Mouse (Mus musculus) CH12.LX (cell line): ENCODE data around the gene Tctn1. TPM values are rescaled to one million over a fixed set of nuclear protein-coding genes. Genes with fewer than 3 reads are reported as not detected.
A peak's percentile ranks its signal among the peaks of the same experiment; 100 is the strongest.

Experiments
- DNase-seq: peaks from one replicate; pipeline ENCODE4 v3.0.0-alpha.2; 2013; ENCODE audit errors: extremely low read depth
- H3K27ac ChIP-seq: 2 replicates; pipeline ENCODE4 v1.5.1; 2012; ENCODE audit warnings: low read depth, mild to moderate bottlenecking, control low read depth, moderate library complexity; ENCODE audit not compliant: insufficient read depth
- H3K27me3 ChIP-seq: replicated peaks from 2 replicates; pipeline ENCODE3; 2012; ENCODE audit warnings: inconsistent platforms
- H3K36me3 ChIP-seq, 2 experiments: replicated peaks in 1 of 2; 2 replicates each; pipeline versions ENCODE3 to v1.6.1; 2012; ENCODE audit warnings: inconsistent platforms in 1 of 2, low read length in 1 of 2, mild to moderate bottlenecking in 1 of 2, mixed read lengths in 1 of 2, moderate library complexity in 1 of 2; ENCODE audit not compliant: control insufficient read depth in 1 of 2, insufficient read depth in 1 of 2
- H3K4me1 ChIP-seq, 2 experiments: 2 replicates each; pipeline ENCODE4 v1.6.1; 2012; ENCODE audit warnings: inconsistent platforms in 1 of 2, moderate library complexity in 1 of 2; ENCODE audit not compliant: insufficient read depth in 2 of 2, control insufficient read depth in 1 of 2
- H3K4me2 ChIP-seq: 2 replicates; pipeline ENCODE4 v1.6.1; 2012; ENCODE audit warnings: low read depth, mild to moderate bottlenecking, control low read depth; ENCODE audit not compliant: poor library complexity, insufficient read depth, severe bottlenecking
- H3K4me3 ChIP-seq, 3 experiments: fragments of 150-350 bp in 1 of 3; sonication (generic) in 1 of 3; replicated peaks in 1 of 3; 2 replicates each; pipeline versions ENCODE3 to v1.5.1; 2011 to 2012; ENCODE audit warnings: low read depth in 2 of 3, low read length in 2 of 3, mild to moderate bottlenecking in 2 of 3, moderate library complexity in 2 of 3, control low read depth in 1 of 3, improper control_type of control experiment in 1 of 3, inconsistent platforms in 1 of 3, mixed read lengths in 1 of 3; ENCODE audit not compliant: poor library complexity in 1 of 3
- H3K79me2 ChIP-seq: replicated peaks from 2 replicates; pipeline ENCODE4 v1.6.1; 2012; ENCODE audit warnings: mild to moderate bottlenecking, moderate library complexity; ENCODE audit not compliant: control insufficient read depth, poor library complexity, insufficient read depth, severe bottlenecking; ENCODE audit errors: extremely low read depth
- H3K9ac ChIP-seq: 2 replicates; pipeline ENCODE4 v1.6.1; 2012; ENCODE audit warnings: low read depth, mild to moderate bottlenecking, control low read depth, moderate library complexity; ENCODE audit not compliant: insufficient read depth
- H3K9me3 ChIP-seq: replicated peaks from 2 replicates; pipeline ENCODE3; 2012; ENCODE audit warnings: low read length, inconsistent platforms, mixed read lengths
- CHD1 ChIP-seq: IDR thresholded peaks from 2 replicates; pipeline ENCODE4 v1.6.1; 2012; ENCODE audit warnings: low read depth, low read length, improper control_type of control experiment, inconsistent platforms
- CHD2 ChIP-seq: IDR thresholded peaks from 2 replicates; pipeline ENCODE4 v1.6.1; 2011; ENCODE audit warnings: low read length, improper control_type of control experiment
- CTCF ChIP-seq, 2 experiments: IDR thresholded peaks in 1 of 2; conservative IDR thresholded peaks in 1 of 2; 2 replicates each; pipeline ENCODE4 v1.5.1; 2011 to 2012; ENCODE audit warnings: low read depth in 2 of 2, low read length in 2 of 2, improper control_type of control experiment in 1 of 2, inconsistent platforms in 1 of 2, mild to moderate bottlenecking in 1 of 2, moderate library complexity in 1 of 2
- ELF1 ChIP-seq: IDR thresholded peaks from 2 replicates; pipeline ENCODE4 v1.6.1; 2014; ENCODE audit warnings: low read depth, mild to moderate bottlenecking, inconsistent platforms, low read length, improper control_type of control experiment
- HCFC1 ChIP-seq: IDR thresholded peaks from 2 replicates; pipeline ENCODE4 v1.6.1; 2012; ENCODE audit warnings: low read depth, mild to moderate bottlenecking, inconsistent platforms, low read length, improper control_type of control experiment
- IRF4 ChIP-seq: IDR thresholded peaks from 2 replicates; pipeline ENCODE4 v1.6.1; 2014; ENCODE audit warnings: low read depth, mild to moderate bottlenecking, inconsistent platforms, low read length, improper control_type of control experiment
- JUN ChIP-seq: IDR thresholded peaks from 2 replicates; pipeline ENCODE4 v1.6.1; 2011; ENCODE audit warnings: low read depth, mild to moderate bottlenecking, low read length, improper control_type of control experiment, moderate library complexity; ENCODE audit not compliant: insufficient read depth
- MAX ChIP-seq: IDR thresholded peaks from 2 replicates; pipeline ENCODE4 v1.6.1; 2011; ENCODE audit warnings: low read length, improper control_type of control experiment
- MAZ ChIP-seq: IDR thresholded peaks from 2 replicates; pipeline ENCODE4 v1.6.1; 2012; ENCODE audit warnings: low read depth, mild to moderate bottlenecking, inconsistent platforms, low read length, improper control_type of control experiment, moderate library complexity
- NELFE ChIP-seq: IDR thresholded peaks from 2 replicates; pipeline ENCODE4 v1.6.1; 2011; ENCODE audit warnings: low read depth, low read length, improper control_type of control experiment
- PAX5 ChIP-seq: IDR thresholded peaks from 2 replicates; pipeline ENCODE4 v1.6.1; 2012; ENCODE audit warnings: low read length, inconsistent platforms, mixed read lengths
- POLR2AphosphoS2 ChIP-seq: IDR thresholded peaks from 2 replicates; pipeline ENCODE4 v1.6.1; 2011; ENCODE audit warnings: low read depth, low read length, improper control_type of control experiment
- TBP ChIP-seq: conservative IDR thresholded peaks from 2 replicates; pipeline ENCODE4 v1.6.1; 2011; ENCODE audit warnings: low read depth, low read length, improper control_type of control experiment
- TCF12 ChIP-seq: IDR thresholded peaks from 2 replicates; pipeline ENCODE4 v1.6.1; 2014; ENCODE audit warnings: low read depth, mild to moderate bottlenecking, inconsistent platforms, low read length, improper control_type of control experiment
- ZC3H11A ChIP-seq: IDR thresholded peaks from 2 replicates; pipeline ENCODE4 v1.6.1; 2012; ENCODE audit warnings: low read depth, mild to moderate bottlenecking, inconsistent platforms, low read length, improper control_type of control experiment
- ZKSCAN1 ChIP-seq: IDR thresholded peaks from 2 replicates; pipeline ENCODE4 v1.6.1; 2012; ENCODE audit warnings: low read depth, inconsistent platforms, low read length, improper control_type of control experiment, borderline replicate concordance
- ZNF384 ChIP-seq: IDR thresholded peaks from 2 replicates; pipeline ENCODE4 v1.6.1; 2012; ENCODE audit warnings: low read depth, low read length, improper control_type of control experiment, inconsistent platforms
- dilution Hi-C: fragments of 300-500 bp; cut with MboI; formaldehyde crosslinking; loops from 2 replicates; pipeline ENCODE4 v1.14.3; 2020; ENCODE audit warnings: low sequenced_read_pairs; ENCODE audit not compliant: extremely low pct_unique_long_range_greater_than_20kb, extremely low pct_ligation_motif_present
- in situ Hi-C: fragments of 300-500 bp; cut with MboI; formaldehyde crosslinking; loops from 3 replicates; pipeline ENCODE4 v1.14.3; 2019; ENCODE audit warnings: low sequenced_read_pairs, low pct_ligation_motif_present, low pct_unique_long_range_greater_than_20kb, mixed read lengths
- polyA plus RNA-seq: library from polyadenylated mRNA; unstranded; fragments of >175 nt; gene quantifications from 2 replicates; pipeline ENCODE4 v1.2.1, GENCODE M21; 2012; ENCODE audit warnings: low read depth; ENCODE audit not compliant: insufficient read length
- total RNA-seq, 2 experiments: library from RNA; depleted of rRNA; stranded (reverse); fragments of 300-350 nt in 1 of 2; fragments of >200 nt in 1 of 2; gene quantifications; 2 replicates each; pipeline ENCODE4 v1.2.3; 2012 to 2014

Tctn1 gene
- total and polyA plus RNA-seq, 3 experiments: 2.9 to 8.8 (median 3.7) TPM

DNA sequence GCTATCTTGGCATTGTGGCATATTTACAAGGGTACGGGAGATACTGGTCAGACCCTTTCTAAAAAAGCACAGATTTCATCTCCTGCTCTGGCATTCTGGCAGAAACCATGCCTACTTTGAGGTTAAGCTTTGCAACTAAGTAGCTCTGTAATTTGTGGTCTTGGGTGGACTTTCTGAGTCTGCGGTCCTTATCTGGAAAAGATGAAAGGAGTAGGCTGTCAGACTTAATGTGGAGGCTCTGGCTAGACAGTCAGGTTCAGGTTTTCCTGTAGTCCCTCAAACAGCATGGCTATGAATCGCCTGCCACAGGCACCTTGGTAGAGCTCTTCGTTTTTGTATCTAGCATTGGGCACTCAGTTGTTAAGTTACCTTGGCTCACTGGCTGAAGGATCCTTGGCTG, 22.8 kb upstream of the Tctn1 start:
- in situ Hi-C loops: no loop called here

DNA sequence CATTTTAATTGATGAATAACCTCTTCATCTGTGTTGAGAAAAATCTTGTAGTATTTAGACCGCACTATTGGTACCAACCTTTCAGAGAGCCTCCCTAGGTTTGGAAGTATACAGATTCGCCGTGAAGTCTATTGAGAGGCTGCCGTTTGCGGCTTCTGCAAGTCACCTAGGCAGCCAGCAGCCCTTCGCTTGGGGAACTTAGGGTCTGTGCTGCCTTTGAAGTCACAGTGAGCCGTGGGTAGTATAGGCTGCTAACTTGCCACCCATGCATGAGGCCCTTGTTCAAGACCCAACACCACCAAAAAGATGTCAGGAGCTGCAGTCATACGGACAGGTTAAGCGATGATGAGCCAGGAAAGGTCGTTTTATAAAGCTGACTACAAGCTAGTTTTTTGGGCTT, 21.9 kb upstream of the Tctn1 start:
- in situ Hi-C loops (no loop called here), dilution Hi-C loops (no loop called here)
- TF ChIP-seq ZKSCAN1 (no peak), IRF4 (no peak), CTCF (conservative IDR thresholded peaks at IDR 0.05 in 1 of 2, IDR thresholded peaks at IDR 0.05 in 1 of 2; ENCODE audit: low read depth in 2 of 2, low read length in 2 of 2) (no peak), JUN (no peak), CHD1 (no peak), TCF12 (no peak), PAX5 (no peak), MAZ (no peak), TBP (no peak), HCFC1 (no peak), ELF1 (no peak), ZNF384 (no peak), POLR2AphosphoS2 (no peak), ZC3H11A (no peak), MAX (no peak)
- no peak overlapping the region for H3K27ac ChIP-seq
- H3K4me2 ChIP-seq: peak overlapping the region; percentile 76
- no peak for DNase-seq
- H3K4me1 ChIP-seq: peaks cover 20 to 45% of the 10 kb centered on the region in 2 experiments
- H3K27me3 ChIP-seq: no peaks in the 10 kb centered on the region
- H3K9ac ChIP-seq: peak overlapping the region; percentile 80
- H3K9me3 ChIP-seq: no peaks in the 10 kb centered on the region
- H3K36me3 ChIP-seq: peaks cover 0 to 34% of the 10 kb centered on the region in 2 experiments
- H3K4me3 ChIP-seq: peak overlapping the region in 2 of 3 experiments; percentile 87 to 96
- H3K79me2 ChIP-seq: peaks cover 66% of the 10 kb centered on the region

More for the DNA sequence above, 22.8 kb upstream of the Tctn1 start:
- no peaks in the 10 kb centered on the region for H3K27me3 ChIP-seq
- dilution Hi-C loops: no loop called here
- no peak overlapping the region for H3K9ac ChIP-seq
- no peak overlapping the region for H3K4me2 ChIP-seq
- DNase-seq: no peak
- no peak for TF ChIP-seq NELFE
- TF ChIP-seq CHD2: no peak
- H3K4me1 ChIP-seq: peaks cover 23 to 52% of the 10 kb centered on the region in 2 experiments
- H3K9me3 ChIP-seq: no peaks in the 10 kb centered on the region
- H3K4me3 ChIP-seq: no peak overlapping the region
- H3K79me2 ChIP-seq: peaks cover 74% of the 10 kb centered on the region
- no peak overlapping the region for H3K27ac ChIP-seq
- peaks cover under 1 to 42% of the 10 kb centered on the region in 2 experiments for H3K36me3 ChIP-seq
